Mouse (Mus musculus) CD4-positive, CD25-positive, alpha-beta regulatory T cell, adult 2 months (primary cell): Measurements from ENCODE around the gene Kcnd3.

Experiments
- DNase-seq: peaks from one replicate; pipeline ENCODE4 v3.0.0-alpha.2; 2012; ENCODE audit warnings: low read depth, low spot score

The Kcnd3 gene

GRCm38 (mm10) chr3:105453214-105453950 lies 1.3 kb downstream of the Kcnd3 start:
- no peak for DNase-seq

GRCm38 (mm10) chr3:105457657-105458056 lies 5.5 kb downstream of the Kcnd3 start:
- DNase-seq, result no peak

GRCm38 (mm10) chr3:105466538-105466937 lies 14.4 kb downstream of the Kcnd3 start:
- no peak for DNase-seq

GRCm38 (mm10) chr3:105472564-105472963 lies 20.4 kb downstream of the Kcnd3 start:
- DNase-seq, result no peak

- no peak for DNase-seq
These were observed 24.3 kb downstream of the Kcnd3 start for GRCm38 (mm10) chr3:105476408-105476807.

- no peak for DNase-seq
These were observed 26.7 kb downstream of the Kcnd3 start for GRCm38 (mm10) chr3:105478876-105479275.

GRCm38 (mm10) chr3:105481419-105481818 lies 29.3 kb downstream of the Kcnd3 start:
- no peak for DNase-seq

GRCm38 (mm10) chr3:105483651-105484052 lies 31.5 kb downstream of the Kcnd3 start:
- no peak for DNase-seq

- DNase-seq, result no peak
These were observed 35.0 kb downstream of the Kcnd3 start for GRCm38 (mm10) chr3:105487171-105487570.

- no peak for DNase-seq
These were observed 37.5 kb downstream of the Kcnd3 start for GRCm38 (mm10) chr3:105489607-105490006.

- no peak for DNase-seq
These were observed 42.8 kb downstream of the Kcnd3 start for GRCm38 (mm10) chr3:105494886-105495285.

GRCm38 (mm10) chr3:105496216-105496615 lies 44.1 kb downstream of the Kcnd3 start:
- DNase-seq, result no peak

- no peak for DNase-seq
These were observed 44.8 kb downstream of the Kcnd3 start for GRCm38 (mm10) chr3:105496935-105497334.

- DNase-seq, result no peak
These were observed 48.9 kb downstream of the Kcnd3 start for GRCm38 (mm10) chr3:105501071-105501470.

GRCm38 (mm10) chr3:105504272-105504671 lies 52.1 kb downstream of the Kcnd3 start:
- no peak for DNase-seq

GRCm38 (mm10) chr3:105505161-105505872 lies 53.2 kb downstream of the Kcnd3 start:
- no peak for DNase-seq

- no peak for DNase-seq
These were observed 53.7 kb downstream of the Kcnd3 start for GRCm38 (mm10) chr3:105505873-105506170.

- no peak for DNase-seq
These were observed 54.5 kb downstream of the Kcnd3 start for GRCm38 (mm10) chr3:105506592-105506991.

GRCm38 (mm10) chr3:105509321-105509720 lies 57.2 kb downstream of the Kcnd3 start:
- DNase-seq, result no peak

GRCm38 (mm10) chr3:105511836-105512235 lies 59.7 kb downstream of the Kcnd3 start:
- no peak for DNase-seq

GRCm38 (mm10) chr3:105514215-105514614 lies 62.1 kb downstream of the Kcnd3 start:
- DNase-seq, result no peak

GRCm38 (mm10) chr3:105515035-105515434 lies 62.9 kb downstream of the Kcnd3 start:
- no peak for DNase-seq

GRCm38 (mm10) chr3:105515640-105516039 lies 63.5 kb downstream of the Kcnd3 start:
- no peak for DNase-seq
